Mouse (Mus musculus) lung, embryonic 14.5 days (tissue): Measurements from ENCODE around the gene Aff3. TPM values are rescaled to one million over a fixed set of nuclear protein-coding genes. Genes with fewer than 3 reads are reported as not detected.

Source experiments
- ATAC-seq: fragments of 200-750 bp; cut with Nextera tagmentation; 2 replicates; pipeline ENCODE4 v1.8.0; 2017; ENCODE audit warnings: mild to moderate bottlenecking, moderate TSS enrichment, moderate library complexity; ENCODE audit not compliant: insufficient read depth
- DNase-seq: peaks from one replicate; pipeline ENCODE4 v3.0.0-alpha.2; 2015
- H3K27ac ChIP-seq: fragments of 300-500 bp; sonication (generic); 2 replicates; pipeline ENCODE4 v1.5.1; 2014; ENCODE audit warnings: low read depth, mild to moderate bottlenecking, moderate library complexity
- H3K27me3 ChIP-seq: fragments of 300-500 bp; sonication (generic); 2 replicates; pipeline ENCODE4 v1.6.1; 2014; ENCODE audit warnings: low read length, control low read depth; ENCODE audit not compliant: insufficient read depth
- H3K36me3 ChIP-seq: fragments of 300-500 bp; sonication (generic); 2 replicates; pipeline ENCODE4 v1.6.1; 2014; ENCODE audit warnings: control low read depth; ENCODE audit not compliant: insufficient read depth
- H3K4me1 ChIP-seq: fragments of 300-500 bp; sonication (generic); 2 replicates; pipeline ENCODE4 v1.6.1; 2014; ENCODE audit warnings: antibody characterized with exemption, control low read depth; ENCODE audit not compliant: insufficient read depth
- H3K4me2 ChIP-seq: fragments of 300-500 bp; sonication (generic); 2 replicates; pipeline ENCODE4 v1.6.1; 2014; ENCODE audit warnings: mild to moderate bottlenecking
- H3K4me3 ChIP-seq: fragments of 300-500 bp; sonication (generic); 2 replicates; pipeline ENCODE4 v1.5.1; 2014; ENCODE audit warnings: low read depth, low read length
- H3K9ac ChIP-seq: fragments of 300-500 bp; sonication (generic); 2 replicates; pipeline ENCODE4 v1.6.1; 2014
- H3K9me3 ChIP-seq: fragments of 300-500 bp; sonication (generic); 2 replicates; pipeline ENCODE4 v1.6.1; 2016; ENCODE audit warnings: low read depth, low read length, control low read depth
- CTCF ChIP-seq: IDR thresholded peaks from 2 replicates; pipeline ENCODE4 v1.5.1; 2016; ENCODE audit warnings: antibody characterized with exemption, low read depth
- WGBS: fragments of 180-500 bp; shearing (Covaris S2); extraction: QIAGEN DNeasy Blood & Tissue Kit; methylation state at CpG from one replicate; pipeline ENCODE4 v1.1.7; 2014; 5-methylcytosine and 5-hydroxymethylcytosine counted together
- polyA plus RNA-seq: library from polyadenylated mRNA; unstranded; fragments of >200 nt; fragmentation: Nextera tagmentation; extraction: Ambion mirVana; gene quantifications from 2 replicates; pipeline ENCODE4 v1.2.1, GENCODE M21; 2014

The Aff3 gene
- polyA plus RNA-seq, 1 experiment from 2014 or later = 15.2 TPM

DNA sequence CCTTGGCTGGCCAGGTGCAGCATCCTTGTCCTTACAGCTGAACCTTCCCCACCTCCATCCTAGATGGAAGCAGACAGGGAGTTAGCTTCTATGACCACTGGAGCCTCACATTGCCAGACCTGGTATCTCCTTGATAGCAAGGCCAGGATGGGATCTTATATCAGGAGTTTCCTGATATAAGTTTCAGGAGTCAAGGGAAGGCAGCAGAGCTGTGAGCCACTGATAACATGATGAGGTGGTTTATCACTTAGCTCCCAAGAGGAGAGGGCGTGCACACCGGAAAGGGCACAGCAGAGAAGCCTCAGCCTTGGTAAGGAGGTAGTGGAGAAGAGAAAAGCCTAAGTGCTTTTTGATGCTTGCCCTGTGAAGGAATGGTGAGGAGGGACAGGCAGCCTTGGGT is 217.2 kb downstream of the Aff3 start:
- TF ChIP-seq CTCF = no peak
- H3K36me3 ChIP-seq = no peaks in the 10 kb centered on the region
- H3K9me3 ChIP-seq = no peaks in the 10 kb centered on the region
- no peaks in the 10 kb centered on the region for H3K27me3 ChIP-seq
- H3K9ac ChIP-seq = no peak overlapping the region
- no peak for DNase-seq
- ATAC-seq = no peak
- H3K4me1 ChIP-seq = no peaks in the 10 kb centered on the region; the same call in 1 of the 2 replicates
- no peak overlapping the region for H3K4me2 ChIP-seq
- no peak overlapping the region for H3K27ac ChIP-seq
- no peak overlapping the region for H3K4me3 ChIP-seq
- 85% methylated on average over 2 of the region's 2 CpGs for WGBS

DNA sequence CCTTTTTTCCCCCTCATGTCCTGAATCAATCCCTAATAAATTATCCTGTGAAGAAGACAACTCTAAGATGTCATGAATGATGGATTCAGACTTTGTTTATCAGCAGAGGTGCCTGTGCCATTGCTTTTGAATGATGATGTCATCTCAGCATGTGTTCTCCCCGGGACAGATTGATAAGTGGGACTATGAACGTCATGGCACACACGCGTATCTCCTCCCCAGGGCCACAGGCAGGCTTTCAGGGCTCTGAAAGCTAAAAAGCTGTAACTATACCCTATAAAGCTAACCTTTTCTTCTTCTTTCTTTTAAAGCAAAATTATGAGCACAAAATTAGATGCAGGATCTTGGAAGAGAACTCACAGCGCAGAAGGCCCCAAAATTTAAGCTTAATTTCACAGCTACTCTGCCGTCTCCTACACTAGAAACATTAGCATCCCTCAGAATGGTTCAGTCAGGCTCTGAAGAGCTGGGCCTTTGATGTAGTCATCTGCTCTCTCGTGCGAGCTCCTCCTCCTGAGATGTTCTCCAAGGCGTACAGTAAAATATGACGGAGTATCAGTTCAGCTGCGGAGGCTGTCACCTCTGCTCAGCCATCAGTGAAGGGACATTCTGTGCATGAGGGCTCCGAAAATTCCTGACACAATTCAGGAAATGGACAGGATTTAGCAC is 218.5 kb downstream of the Aff3 start:
- no peaks in the 10 kb centered on the region for H3K9me3 ChIP-seq
- H3K36me3 ChIP-seq = no peaks in the 10 kb centered on the region
- no peak overlapping the region for H3K9ac ChIP-seq
- H3K27ac ChIP-seq = no peak overlapping the region
- ATAC-seq = no peak
- H3K4me3 ChIP-seq = no peak overlapping the region
- DNase-seq = no peak
- H3K4me2 ChIP-seq = no peak overlapping the region
- no peak for TF ChIP-seq CTCF
- H3K27me3 ChIP-seq = no peaks in the 10 kb centered on the region
- peaks cover 3% of the 10 kb centered on the region for H3K4me1 ChIP-seq
- 64% methylated on average over 12 of the region's 12 CpGs for WGBS

DNA sequence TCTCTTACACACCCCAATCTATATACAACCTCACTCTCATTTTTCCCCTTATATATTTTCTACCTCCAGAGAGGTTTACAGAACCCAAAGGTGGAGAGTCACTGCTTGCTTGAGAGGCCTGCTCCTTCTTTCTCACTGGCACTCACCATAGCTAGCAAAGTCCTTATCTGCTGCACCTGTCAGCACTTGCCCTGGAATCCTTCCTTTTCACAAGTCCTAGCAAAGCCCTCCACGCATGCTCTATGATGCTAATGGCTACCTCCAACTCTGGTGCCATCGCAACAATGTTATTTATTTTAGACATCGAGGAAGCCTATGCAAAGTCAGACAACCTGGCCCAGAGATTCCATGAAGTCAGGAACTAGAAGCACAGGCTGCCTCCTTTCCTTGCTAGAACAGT is 221.9 kb downstream of the Aff3 start:
- TF ChIP-seq CTCF = no peak
- no peak overlapping the region for H3K4me2 ChIP-seq
- H3K4me1 ChIP-seq = peaks cover 14% of the 10 kb centered on the region
- no peaks in the 10 kb centered on the region for H3K27me3 ChIP-seq
- DNase-seq = no peak
- H3K9ac ChIP-seq = no peak overlapping the region
- 51% methylated on average over 3 of the region's 3 CpGs for WGBS
- no peak for ATAC-seq
- no peak overlapping the region for H3K4me3 ChIP-seq
- no peaks in the 10 kb centered on the region for H3K9me3 ChIP-seq
- no peaks in the 10 kb centered on the region for H3K36me3 ChIP-seq
- H3K27ac ChIP-seq = no peak overlapping the region; the same call in 1 of the 2 replicates

DNA sequence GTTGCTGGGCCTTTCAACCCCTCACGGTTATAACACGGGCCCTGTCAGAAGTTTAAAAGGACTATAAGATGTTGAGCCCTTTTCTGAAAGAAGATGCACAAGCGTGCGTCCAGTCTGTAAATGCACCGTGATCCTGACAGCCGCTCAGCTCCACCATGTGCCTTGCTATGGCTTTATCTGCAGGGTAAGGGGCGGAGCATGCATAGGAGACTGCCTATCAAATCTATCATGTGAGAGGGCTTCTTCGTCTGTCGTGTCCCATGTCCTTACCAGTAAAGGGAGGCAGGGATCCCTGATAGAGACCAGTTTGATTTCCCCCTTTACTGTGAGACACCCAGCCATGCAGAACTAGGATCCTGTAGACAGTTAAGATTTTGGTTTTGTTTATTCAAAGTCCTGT is 222.3 kb downstream of the Aff3 start:
- H3K4me3 ChIP-seq = no peak overlapping the region
- 61% methylated on average over 9 of the region's 9 CpGs for WGBS
- H3K9ac ChIP-seq = no peak overlapping the region
- ATAC-seq = no peak
- peaks cover 15% of the 10 kb centered on the region for H3K4me1 ChIP-seq
- no peaks in the 10 kb centered on the region for H3K27me3 ChIP-seq
- DNase-seq = no peak
- H3K27ac ChIP-seq = no peak overlapping the region
- no peaks in the 10 kb centered on the region for H3K9me3 ChIP-seq
- H3K36me3 ChIP-seq = no peaks in the 10 kb centered on the region
- TF ChIP-seq CTCF = no peak
- H3K4me2 ChIP-seq = no peak overlapping the region

DNA sequence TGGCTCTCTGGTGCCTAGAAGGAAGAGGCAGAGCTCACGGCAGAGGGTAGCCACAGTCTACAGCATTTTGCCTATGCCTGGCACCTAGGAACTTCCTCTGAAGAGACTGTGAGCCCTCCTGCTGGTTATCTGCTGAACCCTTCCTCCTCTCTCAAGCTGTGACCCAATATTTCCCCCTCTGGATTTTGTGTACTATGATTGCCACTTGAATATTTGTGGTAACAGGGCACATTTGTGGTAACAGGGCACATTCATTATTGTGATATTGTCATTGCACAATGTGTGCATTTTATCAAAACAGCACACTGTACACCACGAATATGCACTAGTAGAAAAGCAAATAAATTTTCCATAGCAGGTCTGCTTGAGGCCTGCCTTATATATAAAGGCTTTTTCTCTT is 223.0 kb downstream of the Aff3 start:
- no peak for TF ChIP-seq CTCF
- H3K4me2 ChIP-seq = no peak overlapping the region
- DNase-seq = no peak
- H3K4me1 ChIP-seq = peaks cover 18% of the 10 kb centered on the region
- no peak for ATAC-seq
- no peak overlapping the region for H3K4me3 ChIP-seq
- H3K27me3 ChIP-seq = no peaks in the 10 kb centered on the region
- H3K27ac ChIP-seq = no peak overlapping the region
- H3K36me3 ChIP-seq = no peaks in the 10 kb centered on the region
- H3K9me3 ChIP-seq = no peaks in the 10 kb centered on the region
- no peak overlapping the region for H3K9ac ChIP-seq
- 56% methylated on average over 2 of the region's 2 CpGs for WGBS

DNA sequence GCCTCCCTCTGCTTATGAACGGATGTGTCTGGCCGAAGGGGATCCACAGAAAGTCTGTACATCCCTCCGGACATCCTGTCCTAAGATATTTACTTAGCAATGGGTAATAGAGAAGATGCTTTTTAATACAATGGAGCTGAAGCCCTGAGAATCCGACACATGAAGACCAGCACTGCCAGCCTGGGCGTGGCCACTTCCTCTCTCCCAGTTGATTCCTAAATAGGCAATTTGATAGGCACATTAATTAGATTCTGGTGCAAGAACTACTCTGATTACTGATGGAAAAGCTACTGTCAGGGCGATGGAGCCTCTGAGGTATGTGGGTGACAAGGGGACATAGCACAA is 224.3 kb downstream of the Aff3 start:
- Histone ChIP-seq H3K4me2 (no peak overlapping the region), H3K27me3 (no peaks in the 10 kb centered on the region), H3K27ac (peak overlapping the region; percentile 78), H3K9me3 (no peaks in the 10 kb centered on the region), H3K36me3 (no peaks in the 10 kb centered on the region), H3K9ac (no peak overlapping the region), H3K4me1 (peaks cover 28% of the 10 kb centered on the region), H3K4me3 (no peak overlapping the region)
- TF ChIP-seq CTCF = no peak
- ATAC-seq (no peak; the same call in 1 of the 2 replicates), DNase-seq (no peak)
- WGBS = 45% methylated on average over 6 of the region's 6 CpGs

DNA sequence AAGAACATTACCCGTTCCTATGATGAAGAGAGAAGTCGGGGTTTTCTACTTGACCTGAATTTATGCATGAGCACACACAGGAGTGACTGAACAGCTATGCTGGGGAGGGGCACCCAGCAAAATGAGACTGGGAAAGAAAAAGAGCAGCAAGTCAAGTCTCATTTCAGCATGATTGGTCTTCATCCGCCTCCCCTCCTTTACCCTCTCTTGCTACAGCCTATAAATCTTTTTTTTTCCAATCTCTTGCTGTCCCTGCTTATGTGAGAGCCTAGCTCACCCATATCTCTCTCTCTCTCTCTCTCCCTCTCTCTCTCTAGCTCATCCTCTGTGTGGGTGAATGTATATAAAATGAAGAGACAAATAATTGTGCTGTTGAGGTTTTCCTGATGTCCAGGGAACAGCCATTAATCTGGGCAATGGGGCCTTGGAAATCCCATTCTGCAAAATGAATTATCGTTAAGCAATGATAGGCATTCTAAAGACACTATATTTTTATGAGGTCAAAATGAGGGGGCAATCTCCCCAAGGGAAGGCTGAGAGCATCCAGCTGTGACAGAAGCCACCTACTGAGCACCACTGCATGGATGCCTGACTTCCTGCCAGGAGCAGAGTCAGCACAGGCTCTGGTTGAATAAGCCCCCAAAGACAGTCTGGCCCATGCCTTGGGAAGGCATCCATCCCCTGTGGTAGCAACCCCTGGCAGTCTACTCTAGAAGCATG is 224.8 kb downstream of the Aff3 start:
- ATAC-seq = peak; percentile 88
- Histone ChIP-seq H3K4me2 (peak overlapping the region; percentile 15; the same call in 1 of the 2 replicates), H3K4me1 (peaks cover 28% of the 10 kb centered on the region), H3K4me3 (no peak overlapping the region), H3K36me3 (no peaks in the 10 kb centered on the region), H3K9ac (no peak overlapping the region), H3K9me3 (no peaks in the 10 kb centered on the region), H3K27ac (peak overlapping the region; percentile 78), H3K27me3 (no peaks in the 10 kb centered on the region)
- peak; percentile 90 for DNase-seq
- TF ChIP-seq CTCF = no peak
- 24% methylated on average over 4 of the region's 4 CpGs for whole genome bisulfite sequencing
